Mouse (Mus musculus) lung, postnatal 0 days (tissue): ENCODE measurements around the gene Gm28047.

Source experiments
- CTCF ChIP-seq: IDR thresholded peaks from 2 replicates; pipeline ENCODE4 v1.5.1; 2016; ENCODE audit warnings: antibody characterized with exemption, mild to moderate bottlenecking
- EP300 ChIP-seq: IDR thresholded peaks from 2 replicates; pipeline ENCODE4 v1.6.1; 2016; ENCODE audit warnings: antibody characterized with exemption, mild to moderate bottlenecking, control low read depth

DNA sequence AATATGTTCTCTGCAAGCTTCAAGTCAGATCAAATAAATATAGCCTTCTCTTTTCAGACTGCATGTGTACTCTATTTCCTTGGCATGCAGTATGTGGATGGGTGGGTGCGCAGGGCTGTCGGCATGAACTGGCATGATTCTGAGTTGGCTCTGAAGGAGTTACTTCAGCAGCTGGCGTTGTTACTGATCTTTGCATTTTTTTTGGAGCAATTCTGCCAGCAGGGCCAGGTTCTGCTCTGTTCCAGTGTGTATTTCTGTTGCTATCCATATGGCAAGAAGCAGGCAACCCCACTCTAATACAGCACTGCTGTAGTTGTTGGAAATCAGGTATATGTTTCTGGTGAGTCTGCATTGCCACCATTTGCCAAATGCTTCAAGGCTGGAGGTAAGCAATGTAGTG is 10.9 kb upstream of the Gm28047 start:
- no peak for TF ChIP-seq CTCF
- TF ChIP-seq EP300: no peak
